ENCODE assay signal across 24 mouse cellular contexts in the genomic region with DNA sequence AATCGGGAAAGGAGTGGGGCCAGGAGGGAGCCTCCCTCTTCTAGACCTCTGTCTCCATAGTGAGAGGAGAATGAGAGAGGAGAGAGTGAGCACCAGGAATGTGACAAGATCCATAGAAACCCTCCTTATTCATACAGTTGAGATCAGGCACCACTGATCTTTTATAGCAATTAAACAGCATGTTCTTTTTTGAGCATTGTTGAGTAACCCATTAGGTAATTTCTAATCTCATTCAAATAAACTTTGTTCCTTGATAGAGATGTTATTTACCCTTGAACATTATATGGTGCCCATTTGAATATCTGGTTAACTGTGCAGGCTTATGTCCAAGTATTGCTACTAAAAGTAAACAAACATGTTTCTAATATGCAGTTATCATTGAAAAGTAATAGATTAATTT. TPM values are rescaled to one million over a fixed set of nuclear protein-coding genes. Genes with fewer than 3 reads are reported as not detected.
"Had no signal": no experiment of that assay in that cellular context is flagged by ENCODE, and none has a peak within 500 bp of the region (broad histone marks: within the 10 kb centered on the region; RNA-seq: fewer than 3 reads in every experiment).

A gene (minus strand): TSS at position 135 of the 400 bp plus-strand sequence.

- H3K4me2 ChIP-seq: neural tube, embryonic 13.5 days; neural tube, embryonic 15.5 days; stomach, embryonic 15.5 days had no signal

- H3K9me3 ChIP-seq: stomach, embryonic 15.5 days had no signal

- H3K27me3 ChIP-seq: neural tube, embryonic 13.5 days; neural tube, embryonic 15.5 days; stomach, embryonic 15.5 days had no signal

- H3K4me1 ChIP-seq: neural tube, embryonic 13.5 days; neural tube, embryonic 15.5 days; stomach, embryonic 15.5 days had no signal

- H3K27ac ChIP-seq: neural tube, embryonic 13.5 days; neural tube, embryonic 15.5 days; stomach, embryonic 15.5 days; stomach, postnatal 0 days had no signal

- H3K9ac ChIP-seq: neural tube, embryonic 13.5 days; neural tube, embryonic 15.5 days; stomach, embryonic 15.5 days had no signal

- H3K4me3 ChIP-seq: neural tube, embryonic 13.5 days; neural tube, embryonic 15.5 days; stomach, embryonic 15.5 days had no signal

- DNase-seq: retina, postnatal 1 day; right cerebral cortex, adult 18-20 months; right cerebral cortex, postnatal 14 days; right cerebral cortex, postnatal 25 days; right cerebral cortex, postnatal 4 days; spleen, adult 18-20 months; thymus, adult 18-20 months; thymus, adult 2 months; thymus, postnatal 14 days; thymus, postnatal 25 days; thymus, postnatal 36 days; thymus, postnatal 4 days had no signal

- H3K36me3 ChIP-seq: neural tube, embryonic 13.5 days; neural tube, embryonic 15.5 days; stomach, embryonic 15.5 days had no signal

RNA-seq across cellular contexts. Expression of the gene that starts here (rescaled TPM):
- total RNA-seq: neutrophil, adult 5-6 weeks had no signal
- polyA plus RNA-seq: neural tube, embryonic 13.5 days; neural tube, embryonic 14.5 days; neural tube, embryonic 15.5 days; spleen, adult 2 months; stomach, embryonic 14.5 days; stomach, embryonic 15.5 days; stomach, embryonic 16.5 days; stomach, postnatal 0 days; testis, adult 2 months; thymus, adult 2 months; thymus, postnatal 0 days; urinary bladder, adult 2 months had no signal
